Mouse (Mus musculus) embryonic facial prominence, embryonic 10.5 days (tissue): ENCODE results near the gene Ptprcap. TPM values are rescaled to one million over a fixed set of nuclear protein-coding genes. Genes with fewer than 3 reads are reported as not detected.

ENCODE experiments used
- DNase-seq: peaks from one replicate; pipeline ENCODE4 v3.0.0-alpha.2; 2017; ENCODE audit warnings: low spot score
- H3K27ac ChIP-seq: fragments of 300-500 bp; sonication (generic); replicated peaks from 2 replicates; pipeline ENCODE4 v1.5.1; 2016; ENCODE audit warnings: mild to moderate bottlenecking
- H3K27me3 ChIP-seq: fragments of 300-500 bp; sonication (generic); replicated peaks from 2 replicates; pipeline ENCODE4 v1.6.1; 2016; ENCODE audit warnings: low read depth, mild to moderate bottlenecking; ENCODE audit not compliant: poor library complexity, severe bottlenecking
- H3K36me3 ChIP-seq: fragments of 300-500 bp; sonication (generic); replicated peaks from 2 replicates; pipeline ENCODE4 v1.6.1; 2016; ENCODE audit warnings: mild to moderate bottlenecking, moderate library complexity
- H3K4me1 ChIP-seq: fragments of 300-500 bp; sonication (generic); 2 replicates; pipeline ENCODE4 v1.6.1; 2016
- H3K4me3 ChIP-seq: fragments of 300-500 bp; sonication (generic); 2 replicates; pipeline ENCODE4 v1.5.1; 2016; ENCODE audit warnings: mild to moderate bottlenecking, moderate library complexity
- H3K9me3 ChIP-seq: fragments of 300-500 bp; sonication (generic); 2 replicates; pipeline ENCODE4 v1.6.1; 2016; ENCODE audit warnings: mild to moderate bottlenecking
- WGBS: fragments of 180-500 bp; shearing (Covaris S2); methylation state at CpG from one replicate; pipeline ENCODE4 v1.1.7; 2016; 5-methylcytosine and 5-hydroxymethylcytosine counted together
- polyA plus RNA-seq: library from polyadenylated mRNA; unstranded; fragments of >200 nt; fragmentation: Nextera tagmentation; extraction: Ambion mirVana; gene quantifications from 2 replicates; pipeline ENCODE4 v1.2.1, GENCODE M21; 2016

Gene Ptprcap
- polyA plus RNA-seq = 0.58 TPM in 1 of 2 replicates, not detected in the other

- Histone ChIP-seq H3K27me3 (no peaks in the 10 kb centered on the region), H3K27ac (no peak within 1 kb of the TSS), H3K36me3 (peaks cover 78% of the 10 kb centered on the region), H3K9me3 (no peaks in the 10 kb centered on the region), H3K4me3 (no peak within 1 kb of the TSS), H3K4me1 (peaks cover 35% of the 10 kb centered on the region)
- 77% methylated on average over 11 of the region's 11 CpGs for WGBS
- DNase-seq = no peak
Measured at GRCm38 (mm10) chr19:4153232-4153654, at the start of gene Ptprcap. Gene Ptprcap (plus strand): TSS chr19:4153604.

- H3K27me3 ChIP-seq = peaks cover 49% of the 10 kb centered on the region
- H3K4me1 ChIP-seq = peaks cover 33% of the 10 kb centered on the region
- no peaks in the 10 kb centered on the region; the same call in 1 of the 2 replicates for H3K36me3 ChIP-seq
- 81% methylated on average over 3 of the region's 3 CpGs for WGBS
- no peaks in the 10 kb centered on the region for H3K9me3 ChIP-seq
- no peak overlapping the region for H3K4me3 ChIP-seq
- DNase-seq = no peak
- H3K27ac ChIP-seq = no peak overlapping the region
Measured at GRCm38 (mm10) chr19:4103792-4104191, 49.6 kb upstream of the Ptprcap start.

GRCm38 (mm10) chr19:4104675-4105194, 48.7 kb upstream of the Ptprcap start:
- WGBS = 91% methylated on average over 16 of the region's 16 CpGs
- H3K4me1 ChIP-seq = peaks cover 24% of the 10 kb centered on the region
- no peaks in the 10 kb centered on the region for H3K9me3 ChIP-seq
- H3K27me3 ChIP-seq = peaks cover 39% of the 10 kb centered on the region
- H3K4me3 ChIP-seq = no peak overlapping the region
- no peaks in the 10 kb centered on the region; the same call in 1 of the 2 replicates for H3K36me3 ChIP-seq
- H3K27ac ChIP-seq = no peak overlapping the region
- no peak for DNase-seq

GRCm38 (mm10) chr19:4106654-4107053, 46.8 kb upstream of the Ptprcap start:
- Histone ChIP-seq H3K27ac (no peak overlapping the region), H3K9me3 (no peaks in the 10 kb centered on the region), H3K27me3 (peaks cover 20% of the 10 kb centered on the region), H3K36me3 (peaks cover 8% of the 10 kb centered on the region), H3K4me3 (no peak overlapping the region), H3K4me1 (peaks cover 4% of the 10 kb centered on the region)
- 91% methylated on average over 14 of the region's 14 CpGs for whole genome bisulfite sequencing
- no peak for DNase-seq

- 91% methylated on average over 9 of the region's 9 CpGs for WGBS
- no peaks in the 10 kb centered on the region for H3K9me3 ChIP-seq
- peaks cover 1% of the 10 kb centered on the region; the same call in 1 of the 2 replicates for H3K27me3 ChIP-seq
- H3K4me1 ChIP-seq = peaks cover 8% of the 10 kb centered on the region
- no peak overlapping the region for H3K4me3 ChIP-seq
- DNase-seq = no peak
- peaks cover 27% of the 10 kb centered on the region for H3K36me3 ChIP-seq
- H3K27ac ChIP-seq = no peak overlapping the region
Measured at GRCm38 (mm10) chr19:4108535-4108934, 44.9 kb upstream of the Ptprcap start.

- 96% methylated on average over 26 of the region's 26 CpGs for WGBS
- Histone ChIP-seq H3K4me3 (no peak overlapping the region), H3K4me1 (peaks cover 20% of the 10 kb centered on the region), H3K36me3 (peaks cover 65% of the 10 kb centered on the region), H3K27ac (no peak overlapping the region), H3K27me3 (no peaks in the 10 kb centered on the region), H3K9me3 (no peaks in the 10 kb centered on the region)
- DNase-seq = no peak
Measured at GRCm38 (mm10) chr19:4112063-4112960, 41.1 kb upstream of the Ptprcap start.

GRCm38 (mm10) chr19:4113186-4113805, 40.1 kb upstream of the Ptprcap start:
- WGBS = 79% methylated on average over 13 of the region's 13 CpGs
- H3K27ac ChIP-seq = no peak overlapping the region; the same call in 1 of the 2 replicates

GRCm38 (mm10) chr19:4113806-4114230, 39.6 kb upstream of the Ptprcap start:
- Histone ChIP-seq H3K36me3 (peaks cover 76% of the 10 kb centered on the region), H3K4me3 (peak overlapping the region; percentile 28; the same call in 1 of the 2 replicates), H3K27me3 (no peaks in the 10 kb centered on the region), H3K27ac (no peak overlapping the region; the same call in 1 of the 2 replicates), H3K9me3 (no peaks in the 10 kb centered on the region), H3K4me1 (peaks cover 20% of the 10 kb centered on the region)
- no peak for DNase-seq
- 58% methylated on average over 5 of the region's 5 CpGs for WGBS

More at GRCm38 (mm10) chr19:4113186-4113805, 40.1 kb upstream of the Ptprcap start:
- Histone ChIP-seq H3K9me3 (no peaks in the 10 kb centered on the region), H3K4me3 (peak overlapping the region; percentile 28; the same call in 1 of the 2 replicates), H3K36me3 (peaks cover 74% of the 10 kb centered on the region), H3K4me1 (peaks cover 20% of the 10 kb centered on the region), H3K27me3 (no peaks in the 10 kb centered on the region)
- DNase-seq = no peak

- Histone ChIP-seq H3K9me3 (no peaks in the 10 kb centered on the region), H3K27ac (no peak overlapping the region), H3K4me1 (peaks cover 20% of the 10 kb centered on the region), H3K27me3 (no peaks in the 10 kb centered on the region), H3K4me3 (no peak overlapping the region), H3K36me3 (peaks cover 79% of the 10 kb centered on the region)
- DNase-seq = no peak
- WGBS = 92% methylated on average over 10 of the region's 10 CpGs
Measured at GRCm38 (mm10) chr19:4114551-4114950, 38.9 kb upstream of the Ptprcap start.

GRCm38 (mm10) chr19:4115144-4115543, 38.3 kb upstream of the Ptprcap start:
- H3K9me3 ChIP-seq = no peaks in the 10 kb centered on the region

GRCm38 (mm10) chr19:4115816-4116215, 37.6 kb upstream of the Ptprcap start:
- H3K36me3 ChIP-seq = peaks cover 79% of the 10 kb centered on the region

More at GRCm38 (mm10) chr19:4115144-4115543, 38.3 kb upstream of the Ptprcap start:
- 92% methylated on average over 10 of the region's 10 CpGs for WGBS
- peaks cover 79% of the 10 kb centered on the region for H3K36me3 ChIP-seq
- no peaks in the 10 kb centered on the region for H3K27me3 ChIP-seq
- peaks cover 22% of the 10 kb centered on the region for H3K4me1 ChIP-seq
- H3K27ac ChIP-seq = no peak overlapping the region
- H3K4me3 ChIP-seq = no peak overlapping the region
- DNase-seq = no peak

GRCm38 (mm10) chr19:4117006-4117405, 36.4 kb upstream of the Ptprcap start:
- DNase-seq = no peak
- Histone ChIP-seq H3K4me3 (no peak overlapping the region), H3K4me1 (peaks cover 32% of the 10 kb centered on the region), H3K36me3 (peaks cover 67% of the 10 kb centered on the region), H3K9me3 (no peaks in the 10 kb centered on the region), H3K27ac (no peak overlapping the region), H3K27me3 (no peaks in the 10 kb centered on the region)
- 97% methylated on average over 7 of the region's 7 CpGs for WGBS

More at GRCm38 (mm10) chr19:4115816-4116215, 37.6 kb upstream of the Ptprcap start:
- Histone ChIP-seq H3K27me3 (no peaks in the 10 kb centered on the region), H3K9me3 (no peaks in the 10 kb centered on the region), H3K4me3 (no peak overlapping the region), H3K27ac (no peak overlapping the region), H3K4me1 (peaks cover 29% of the 10 kb centered on the region)
- DNase-seq = no peak
- 83% methylated on average over 11 of the region's 11 CpGs for WGBS
